Mouse (Mus musculus): ENCODE results near the gene 6430548M08Rik.

Gene 6430548M08Rik

GRCm38 (mm10) chr8:120109149-120109548, 4.8 kb upstream of the 6430548M08Rik start:
- DNase-seq: peak; percentile 69 to 70

GRCm38 (mm10) chr8:120110966-120111365, 3.0 kb upstream of the 6430548M08Rik start:
- no peak for DNase-seq

- peak in 1 of 2 experiments; percentile 55 for DNase-seq
Observed at GRCm38 (mm10) chr8:120111382-120111781, 2.6 kb upstream of the 6430548M08Rik start.

GRCm38 (mm10) chr8:120112535-120112934, 1.4 kb upstream of the 6430548M08Rik start:
- DNase-seq: no peak

GRCm38 (mm10) chr8:120113306-120113705, 646 bp upstream of the 6430548M08Rik start:
- peak; percentile 79 to 88 for DNase-seq

GRCm38 (mm10) chr8:120114315-120114841, 426 bp downstream of the 6430548M08Rik start:
- no peak for DNase-seq

- DNase-seq: no peak
Observed at GRCm38 (mm10) chr8:120116600-120116999, 2.6 kb downstream of the 6430548M08Rik start.

- peak; percentile 32 to 58 for DNase-seq
Observed at GRCm38 (mm10) chr8:120118162-120118561, 4.2 kb downstream of the 6430548M08Rik start.

- DNase-seq: no peak
Observed at GRCm38 (mm10) chr8:120118847-120119246, 4.9 kb downstream of the 6430548M08Rik start.

- DNase-seq: no peak
Observed at GRCm38 (mm10) chr8:120119429-120119828, 5.5 kb downstream of the 6430548M08Rik start.

- DNase-seq: no peak
Observed at GRCm38 (mm10) chr8:120119931-120120330, 6.0 kb downstream of the 6430548M08Rik start.

- no peak for DNase-seq
Observed at GRCm38 (mm10) chr8:120120951-120121350, 7.0 kb downstream of the 6430548M08Rik start.

- peak; percentile 32 to 66 for DNase-seq
Observed at GRCm38 (mm10) chr8:120124261-120124660, 10.3 kb downstream of the 6430548M08Rik start.

GRCm38 (mm10) chr8:120124836-120125389, 11.0 kb downstream of the 6430548M08Rik start:
- DNase-seq: no peak

GRCm38 (mm10) chr8:120126357-120127161, 12.6 kb downstream of the 6430548M08Rik start:
- DNase-seq: peak; percentile 55 to 67

- no peak for DNase-seq
Observed at GRCm38 (mm10) chr8:120129547-120129946, 15.6 kb downstream of the 6430548M08Rik start.

GRCm38 (mm10) chr8:120131158-120131557, 17.2 kb downstream of the 6430548M08Rik start:
- DNase-seq: no peak

- no peak for DNase-seq
Observed at GRCm38 (mm10) chr8:120133169-120133568, 19.2 kb downstream of the 6430548M08Rik start.

GRCm38 (mm10) chr8:120135687-120136086, 21.7 kb downstream of the 6430548M08Rik start:
- no peak for DNase-seq

GRCm38 (mm10) chr8:120136618-120137017, 22.7 kb downstream of the 6430548M08Rik start:
- no peak for DNase-seq

- no peak for DNase-seq
Observed at GRCm38 (mm10) chr8:120138958-120139357, 25.0 kb downstream of the 6430548M08Rik start.

GRCm38 (mm10) chr8:120140769-120141168, 26.8 kb downstream of the 6430548M08Rik start:
- DNase-seq: peak; percentile 53 to 78

- no peak for DNase-seq
Observed at GRCm38 (mm10) chr8:120143911-120144651, 30.1 kb downstream of the 6430548M08Rik start.
